Mouse (Mus musculus) natural killer cell, adult 2 months (primary cell): ENCODE measurements around the gene Rufy1.
"Not testable (repeated sequence)": the region's sequence is repeated elsewhere in the genome, so short reads cannot be mapped to it uniquely, and the experiment has no call there.

Experiments
- DNase-seq, 2 experiments: peaks; one replicate each; pipeline ENCODE4 v3.0.0; 2022; ENCODE audit warnings: low spot score in 2 of 2

Gene Rufy1

DNA sequence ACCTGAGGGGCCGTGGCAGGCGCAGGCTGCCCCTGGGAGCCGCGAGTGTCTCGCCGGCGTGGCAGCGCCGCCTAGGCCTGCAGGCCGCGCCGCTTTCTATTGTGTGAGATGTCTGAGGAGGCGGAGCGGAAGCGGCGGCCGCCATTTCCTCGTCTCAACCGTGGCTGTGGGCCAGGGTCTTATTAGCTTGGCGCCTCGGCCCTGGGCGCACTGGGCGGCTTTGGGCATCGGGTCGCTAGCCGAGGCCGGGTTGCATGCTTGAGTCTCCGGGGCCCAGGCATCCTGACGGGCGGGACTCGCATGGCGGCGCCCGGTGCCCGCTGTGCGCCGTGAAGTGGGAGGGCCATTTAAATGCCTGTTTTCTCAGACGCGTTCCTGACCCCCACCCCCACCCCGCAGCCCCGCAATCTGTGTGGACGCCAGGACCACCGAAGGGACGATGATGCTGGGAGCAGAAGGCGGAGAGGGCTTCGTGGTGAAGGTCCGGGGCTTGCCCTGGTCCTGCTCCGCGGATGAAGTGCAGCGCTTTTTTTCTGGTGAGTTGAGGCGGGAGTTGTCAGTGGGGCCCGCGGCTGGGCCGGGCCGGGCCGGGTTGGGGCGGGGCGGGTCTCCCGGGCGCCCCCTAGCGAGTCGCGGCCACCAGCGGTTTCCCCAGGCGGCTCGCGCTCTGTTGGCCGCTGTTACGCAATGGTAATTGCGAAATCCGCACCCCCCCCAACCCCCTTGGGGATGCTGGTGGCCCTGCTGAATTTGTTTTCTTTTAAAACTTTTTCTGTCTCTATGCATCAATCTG lies 52.8 kb downstream of the Rufy1 start:
- peak; percentile 80 to 87 for DNase-seq

DNA sequence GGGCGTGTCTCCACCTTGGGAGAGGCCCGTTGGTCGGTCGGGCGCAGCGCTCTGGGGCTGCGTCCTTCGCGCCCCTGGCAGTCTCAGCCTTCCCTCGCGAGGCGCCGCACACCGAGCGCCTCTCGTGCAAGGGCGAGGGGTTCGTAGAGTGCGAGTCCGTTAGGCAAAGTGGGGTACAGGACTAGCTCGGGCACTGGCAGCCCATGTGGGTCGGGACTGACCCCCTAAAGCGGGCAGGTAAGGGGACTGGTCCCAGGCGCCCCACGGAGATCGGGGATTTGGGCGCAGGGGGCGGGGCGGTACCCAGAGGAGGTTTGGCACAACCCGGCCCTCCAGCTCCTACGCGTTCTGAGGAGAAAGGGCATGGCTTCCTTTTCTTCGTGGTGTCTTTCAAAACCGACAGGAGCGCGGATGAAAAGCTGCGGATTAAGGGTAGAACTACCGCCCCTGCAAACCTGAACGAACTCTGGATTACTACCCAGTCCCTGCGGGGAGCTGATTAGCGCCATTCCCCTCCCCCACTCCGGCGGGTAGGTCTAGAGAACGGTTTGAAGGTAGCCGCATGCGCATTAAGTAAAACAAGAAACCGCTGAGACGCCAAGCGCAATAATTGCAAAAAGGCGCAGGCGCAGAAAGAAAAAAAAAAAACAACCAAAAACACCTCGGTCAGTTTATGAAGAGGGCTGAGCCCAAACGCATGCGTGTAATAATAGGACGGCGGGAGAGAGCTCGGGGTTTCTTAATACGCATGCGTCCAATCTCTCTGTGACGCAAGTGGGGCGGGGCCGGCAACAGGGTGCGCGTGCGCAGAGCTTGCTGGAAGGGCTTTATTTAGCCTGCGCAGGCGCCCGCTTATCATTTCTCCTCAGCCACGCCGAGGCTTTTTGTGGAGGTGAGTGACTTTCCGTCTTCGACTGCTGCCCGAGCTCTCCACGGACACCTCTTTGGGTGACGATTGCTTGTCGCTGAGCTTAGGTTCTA lies 53.7 kb downstream of the Rufy1 start, which contains the start of gene Hnrnph1:
Hnrnph1 (plus strand) TSS at position 80 of the 981 bp plus-strand sequence.
- peak; percentile 99 for DNase-seq

DNA sequence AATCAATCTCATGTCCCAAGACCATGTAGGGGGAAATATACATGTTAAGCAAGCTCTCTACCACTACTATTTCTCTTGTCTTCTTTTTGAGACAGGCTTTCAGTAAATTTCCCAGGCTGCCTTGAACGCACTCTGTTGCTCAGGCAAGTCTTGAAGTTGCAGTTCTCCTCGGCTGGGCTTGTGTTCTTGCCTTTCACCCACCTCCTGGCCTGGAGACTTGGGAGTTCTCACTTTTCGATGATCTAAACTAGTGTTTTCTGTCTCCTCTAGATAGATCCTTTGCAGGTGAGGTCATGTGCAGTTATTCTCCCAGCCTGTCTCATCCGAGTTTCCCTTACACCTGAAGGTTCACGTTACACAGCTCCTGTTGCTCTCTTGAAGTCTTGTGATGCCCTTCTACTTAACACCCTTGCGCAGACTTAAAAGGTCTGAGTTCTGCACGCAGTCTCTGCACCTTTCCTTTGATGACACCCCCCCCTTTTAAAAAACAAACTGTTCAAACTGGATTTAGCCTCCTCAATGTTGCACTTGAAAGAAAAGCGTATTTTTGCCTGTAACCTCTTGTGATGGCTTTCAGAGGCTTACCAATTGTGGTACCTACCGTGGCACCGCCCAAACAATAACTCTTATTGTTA lies 54.7 kb downstream of the Rufy1 start:
- no peak for DNase-seq

DNA sequence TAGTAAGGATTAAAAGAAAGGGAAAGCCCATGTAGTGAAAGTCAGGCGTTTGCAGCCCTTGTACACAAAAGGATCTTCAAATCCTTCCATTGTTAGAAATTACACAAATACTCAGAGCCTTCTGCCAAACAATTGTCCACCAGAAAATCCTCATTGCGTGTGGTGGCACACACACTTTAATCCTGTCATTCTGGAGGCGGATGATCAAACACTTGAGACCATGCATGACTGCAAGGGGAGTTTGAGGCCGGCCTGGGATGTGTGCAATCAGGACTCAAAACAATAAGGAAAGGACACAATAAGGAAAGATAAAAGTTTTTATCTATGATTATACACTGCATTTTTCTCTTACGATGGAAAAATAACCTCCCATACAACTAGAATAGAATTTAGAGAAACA lies 55.5 kb downstream of the Rufy1 start:
- no peak for DNase-seq

DNA sequence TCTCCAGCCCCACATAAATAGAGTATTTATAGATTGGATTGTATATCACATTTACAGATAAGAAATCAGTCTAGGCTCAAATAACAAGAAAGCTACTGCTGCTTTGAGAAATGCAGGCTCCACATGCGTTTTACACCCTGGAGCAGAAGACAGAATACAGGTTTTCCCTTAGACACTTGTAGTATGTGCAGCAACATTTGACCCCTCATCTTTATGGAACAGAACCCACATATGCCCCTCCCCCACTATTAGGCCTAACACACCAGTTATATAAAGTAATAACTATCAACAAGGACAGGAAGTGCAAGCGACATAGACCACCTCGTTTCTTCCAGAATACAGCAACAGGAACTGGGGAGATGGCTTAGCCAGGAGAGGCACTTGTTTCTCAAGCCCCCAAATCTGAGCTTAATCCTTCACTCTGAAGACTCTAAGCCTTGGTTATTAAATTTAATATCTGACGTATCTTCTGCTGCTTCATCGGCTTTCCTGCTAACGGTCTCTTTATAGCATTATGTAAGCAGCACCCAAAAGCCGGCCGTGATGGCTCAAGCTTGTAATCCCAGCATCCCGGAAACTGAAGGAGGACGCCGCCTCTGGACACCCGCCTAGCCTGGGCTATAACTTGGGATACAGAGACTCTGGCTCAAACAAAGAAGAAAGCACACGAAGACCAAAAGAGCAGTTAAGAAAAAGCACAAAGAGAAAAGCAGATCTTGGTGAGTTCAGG lies 56.5 kb downstream of the Rufy1 start:
- DNase-seq: no peak

DNA sequence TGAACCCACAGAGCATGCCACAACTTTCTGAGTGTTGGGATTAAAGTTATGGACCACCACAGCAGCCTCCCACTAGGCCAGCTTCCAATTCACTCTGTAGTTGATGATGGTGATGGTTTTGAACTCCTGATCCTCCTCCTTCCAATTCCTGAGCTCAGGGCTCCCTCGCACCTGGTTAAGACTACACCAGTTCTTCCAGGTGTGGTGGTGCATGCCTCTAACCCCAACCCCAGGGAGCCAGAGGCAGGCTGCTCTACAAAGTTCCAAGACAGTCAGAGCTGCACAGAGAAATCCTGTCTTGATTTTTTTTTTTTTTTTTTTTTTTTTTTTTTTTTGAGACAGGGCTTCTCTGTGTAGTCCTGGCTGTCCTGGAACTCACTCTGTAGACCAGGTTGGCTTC lies 57.3 kb downstream of the Rufy1 start:
- DNase-seq: no peak

DNA sequence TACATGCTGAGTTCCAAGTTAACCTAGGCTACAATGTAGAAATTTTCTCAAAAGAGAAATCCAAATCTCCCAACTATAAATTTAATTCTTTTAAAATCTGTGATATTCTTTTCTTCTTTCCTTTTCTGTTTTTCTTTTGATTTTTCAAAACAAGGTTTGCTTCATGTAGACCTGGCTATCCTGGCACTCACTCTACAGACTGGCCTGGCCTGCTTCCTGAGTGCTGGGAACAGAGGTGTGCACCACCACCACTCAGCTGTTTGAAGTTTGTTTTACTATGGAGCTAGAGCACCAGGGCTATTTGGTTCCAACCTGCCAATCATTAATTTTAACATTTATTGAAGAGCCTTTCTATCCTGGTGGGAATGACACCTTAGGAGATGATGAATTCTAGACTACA lies 57.8 kb downstream of the Rufy1 start:
- DNase-seq: no peak

DNA sequence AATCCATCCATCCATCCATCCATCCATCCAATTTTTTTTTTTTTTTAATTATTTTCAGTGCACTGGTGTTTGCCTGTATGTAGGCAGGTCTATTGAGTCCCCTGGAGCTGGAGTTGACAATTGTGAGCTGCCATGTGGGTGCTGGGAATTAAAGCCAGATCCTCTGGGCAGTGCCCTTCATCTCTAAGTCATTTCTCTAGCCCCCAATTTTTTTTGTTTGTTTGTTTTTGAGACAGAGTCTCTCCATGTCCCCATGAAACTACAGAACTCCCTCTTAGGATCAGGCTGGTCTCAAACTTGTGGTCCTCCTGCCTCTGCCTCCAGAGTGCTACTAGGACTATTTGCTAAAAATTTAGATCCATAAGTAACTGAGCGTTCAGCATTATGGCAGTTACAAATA lies 59.0 kb downstream of the Rufy1 start:
- DNase-seq: no peak

DNA sequence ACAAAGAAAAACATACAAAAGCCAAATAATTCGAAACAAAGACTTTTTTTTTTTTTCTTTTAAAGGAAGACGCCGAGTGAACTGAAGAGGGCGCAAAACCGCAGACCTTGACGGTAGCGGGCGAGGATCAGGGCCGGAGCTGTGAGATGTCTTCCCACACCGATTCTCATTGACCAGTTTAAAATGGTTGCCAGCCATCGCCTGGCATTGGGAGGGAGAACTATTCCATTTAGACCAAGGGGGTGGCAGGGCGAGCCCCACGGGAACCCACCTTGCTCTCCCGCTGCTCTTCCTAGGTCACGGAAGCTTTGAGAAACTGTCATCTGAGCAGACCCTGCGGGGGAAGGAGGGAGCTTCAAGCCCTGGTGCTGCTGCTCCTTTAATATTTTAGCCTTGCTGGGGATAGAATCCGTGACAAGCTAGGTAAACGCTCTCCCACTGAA lies 59.5 kb downstream of the Rufy1 start:
- peak; percentile 59 to 66 for DNase-seq

DNA sequence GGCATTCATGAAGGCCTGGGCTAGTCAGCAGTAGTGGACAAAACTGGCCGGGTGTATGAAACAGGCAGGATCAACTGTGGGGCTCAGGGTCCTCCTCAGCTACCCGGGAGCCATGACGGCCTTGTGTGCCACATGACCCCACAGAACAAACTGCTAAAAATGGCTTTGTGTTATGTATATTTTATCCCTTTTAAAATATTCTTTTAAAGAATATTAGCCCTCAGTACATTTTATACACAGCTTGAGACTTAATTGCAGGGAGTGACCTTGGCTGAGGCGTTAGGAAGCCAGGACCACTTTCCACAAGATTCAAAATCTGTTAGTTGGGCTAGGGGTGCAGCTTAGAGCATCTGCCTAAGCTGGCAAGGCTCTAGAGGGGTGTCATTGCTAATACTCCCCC lies 60.0 kb downstream of the Rufy1 start:
- DNase-seq: no peak

DNA sequence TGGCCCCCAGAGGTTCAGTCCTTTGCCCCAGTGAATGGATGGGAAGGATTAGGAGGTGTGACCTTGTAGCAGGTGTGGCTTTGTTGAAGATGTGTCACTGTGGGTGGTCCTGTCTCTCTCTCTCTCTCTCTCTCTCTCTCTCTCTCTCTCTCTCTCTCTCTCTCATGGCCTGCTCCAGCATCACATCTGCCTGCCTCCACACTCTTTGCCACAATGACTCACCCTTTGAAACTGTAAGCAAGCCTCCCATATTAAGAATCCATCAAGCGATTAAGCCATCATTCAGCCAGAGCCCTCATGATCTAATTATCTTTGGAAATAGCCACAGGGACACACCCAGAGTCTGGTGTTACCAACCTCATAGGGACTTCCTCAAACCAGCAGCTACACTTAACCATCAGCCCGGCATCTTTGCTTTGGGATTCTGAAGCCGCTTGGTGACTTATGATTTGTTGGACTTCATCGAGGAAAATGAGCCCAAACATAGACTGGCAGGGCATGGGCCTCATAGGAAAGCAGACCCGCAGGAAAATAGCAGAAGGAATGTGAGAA lies 61.5 kb downstream of the Rufy1 start:
- DNase-seq: no peak

DNA sequence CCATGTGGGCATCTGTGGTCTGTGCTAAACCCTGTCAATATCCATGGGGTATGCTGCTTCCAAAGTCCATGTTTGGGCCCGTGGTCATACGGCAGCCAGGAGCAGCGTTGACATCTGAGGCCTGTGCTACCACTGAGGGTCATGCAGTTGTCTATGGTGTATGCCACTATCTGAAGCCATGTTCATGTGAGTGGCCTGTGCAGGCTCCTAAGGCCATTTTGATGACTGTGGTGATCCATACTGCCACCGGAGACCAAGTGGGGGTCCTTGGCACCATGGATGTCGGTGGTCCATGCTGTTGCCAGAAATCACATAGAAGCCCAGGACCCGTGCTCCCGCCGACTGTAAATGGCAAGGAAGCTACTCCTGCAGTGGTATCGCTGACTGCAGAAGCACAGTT lies 63.4 kb downstream of the Rufy1 start:
- DNase-seq: no peak

DNA sequence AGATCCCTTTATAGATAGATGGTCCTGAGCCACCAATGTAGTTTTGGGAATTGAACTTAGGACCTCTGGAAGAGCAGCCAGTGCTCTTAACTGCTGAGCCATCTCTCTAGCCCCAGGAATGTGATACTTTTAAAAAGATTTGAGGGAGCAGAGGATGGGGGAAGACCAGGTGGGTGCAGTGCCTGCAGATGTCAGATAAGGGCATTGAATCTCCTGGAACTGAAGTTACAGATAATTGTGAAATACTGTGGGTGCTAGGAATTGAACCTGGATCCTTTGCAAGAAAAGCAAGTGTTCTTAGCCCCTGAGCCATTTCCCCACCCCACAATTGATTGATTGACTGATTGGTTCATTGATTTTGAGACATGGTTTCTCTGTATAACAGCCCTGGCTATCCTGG lies 65.6 kb downstream of the Rufy1 start:
- no peak for DNase-seq

DNA sequence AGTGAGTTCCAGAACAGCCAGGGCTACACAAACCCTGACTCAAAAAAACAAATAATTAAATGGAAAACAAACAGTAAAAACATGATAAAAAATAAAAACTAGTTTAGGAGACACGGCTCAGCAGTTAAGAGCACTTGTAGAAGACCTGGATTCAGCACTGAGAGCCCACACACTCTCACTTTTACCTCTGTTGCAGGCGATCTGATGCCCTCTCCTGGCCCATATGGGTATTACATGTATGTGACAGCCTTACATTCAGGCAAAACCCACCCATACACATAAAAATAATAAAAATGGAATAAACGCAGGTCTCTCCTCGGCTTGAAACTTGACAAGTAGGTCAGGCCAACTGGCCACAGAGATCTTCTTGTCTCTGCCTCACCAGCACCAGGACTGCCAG lies 66.4 kb downstream of the Rufy1 start:
- peak; percentile 67 to 80 for DNase-seq

DNA sequence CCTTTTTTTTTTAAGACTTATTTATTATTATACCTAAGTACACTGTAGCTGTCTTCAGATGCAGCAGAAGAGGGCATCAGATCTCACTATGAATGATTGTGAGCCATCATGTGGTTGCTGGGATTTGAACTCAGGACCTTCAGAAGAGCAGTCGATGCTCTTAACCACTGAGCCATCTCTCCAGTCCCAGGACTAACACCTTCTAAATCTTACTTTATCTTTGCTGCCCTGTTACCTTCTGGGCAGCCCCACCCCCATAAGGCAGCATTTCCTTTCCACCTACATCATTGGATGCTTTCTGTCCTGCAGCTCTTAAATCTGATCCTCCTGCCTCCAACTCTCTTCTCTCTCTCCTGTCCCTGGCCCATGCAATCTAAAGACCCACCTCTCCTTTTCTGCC lies 69.6 kb downstream of the Rufy1 start:
- not testable (repeated sequence) for DNase-seq

DNA sequence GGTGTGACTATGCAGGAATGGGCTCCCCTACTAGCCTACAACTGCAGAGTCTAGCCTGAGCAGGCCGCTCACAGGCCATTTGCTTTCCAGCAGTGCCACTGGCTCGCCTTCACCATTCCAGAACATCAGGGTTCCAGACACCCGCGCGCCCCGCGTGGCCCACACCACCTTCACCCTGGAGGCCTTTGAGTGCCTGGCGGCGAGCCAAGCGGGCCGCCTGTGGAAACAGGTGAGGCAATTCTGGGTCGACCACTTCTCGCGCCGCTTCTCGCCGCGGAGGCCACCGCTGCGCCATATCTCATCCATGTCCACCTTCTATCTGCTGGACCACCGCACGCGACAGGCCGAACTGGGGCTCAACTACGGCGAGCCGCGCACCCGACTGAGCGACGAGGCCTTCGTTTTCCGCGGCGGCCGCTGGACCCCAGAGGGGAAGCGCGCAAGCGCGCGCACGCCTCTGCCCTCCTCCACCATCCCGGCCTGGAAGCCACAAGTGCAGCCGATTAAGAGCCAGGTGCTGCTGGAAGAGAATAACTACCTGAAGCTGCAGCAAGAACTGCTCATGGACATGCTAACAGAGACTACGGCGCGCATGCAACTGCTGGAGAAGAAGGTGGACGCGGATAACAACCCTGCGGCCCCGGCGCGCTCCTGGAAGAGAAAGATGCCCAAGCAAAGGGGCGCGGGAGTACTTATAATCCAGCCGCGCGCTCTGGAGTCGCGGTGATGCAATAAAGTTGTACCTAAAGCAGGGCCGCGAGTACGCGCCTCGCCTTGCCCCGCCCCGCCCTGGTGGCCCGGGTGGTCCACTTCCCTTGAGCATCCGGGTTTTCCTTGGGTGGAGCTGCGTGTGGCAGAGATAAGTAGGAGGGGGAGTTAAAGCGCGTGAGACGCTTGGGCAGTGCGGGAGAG lies 71.7 kb downstream of the Rufy1 start:
- no peak for DNase-seq

DNA sequence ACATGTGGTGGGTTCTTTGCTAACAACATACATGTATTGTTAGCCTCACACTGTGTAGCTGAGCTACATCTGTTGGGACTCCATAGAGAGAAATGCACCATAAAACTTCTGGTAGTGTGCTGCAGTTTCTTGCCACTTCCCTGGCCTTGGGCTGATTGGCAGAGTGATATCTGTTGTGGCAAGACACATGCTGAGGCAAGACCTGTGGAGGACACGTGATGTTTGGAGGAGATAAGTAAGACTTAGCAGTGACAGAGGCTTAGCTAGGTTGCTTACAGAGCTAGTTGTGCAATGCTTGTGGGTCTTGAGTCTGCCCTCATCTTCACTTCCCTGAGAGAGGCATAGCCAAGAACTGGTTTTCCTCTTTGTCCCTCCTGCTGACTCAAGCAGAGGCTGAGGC lies 75.5 kb downstream of the Rufy1 start:
- DNase-seq: no peak

DNA sequence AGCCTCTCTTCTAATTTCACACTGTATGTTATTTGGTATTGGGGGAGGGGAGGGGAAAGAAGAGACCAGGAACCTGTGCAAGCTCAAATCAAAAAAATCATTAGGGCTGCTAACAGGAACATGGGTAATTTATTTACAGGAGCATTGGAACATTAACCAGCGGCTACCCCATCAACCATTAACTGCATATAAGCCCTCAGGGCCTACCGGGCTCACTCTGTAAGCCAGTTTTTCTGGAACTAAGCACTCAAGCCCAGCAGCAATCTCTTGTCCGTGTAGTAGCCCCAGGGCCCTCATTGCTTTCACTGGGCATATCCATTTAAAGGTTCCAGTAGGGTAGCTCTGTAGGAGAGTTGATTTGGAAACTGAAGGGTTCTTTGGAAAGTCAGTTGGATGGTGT lies 76.1 kb downstream of the Rufy1 start:
- no peak for DNase-seq

DNA sequence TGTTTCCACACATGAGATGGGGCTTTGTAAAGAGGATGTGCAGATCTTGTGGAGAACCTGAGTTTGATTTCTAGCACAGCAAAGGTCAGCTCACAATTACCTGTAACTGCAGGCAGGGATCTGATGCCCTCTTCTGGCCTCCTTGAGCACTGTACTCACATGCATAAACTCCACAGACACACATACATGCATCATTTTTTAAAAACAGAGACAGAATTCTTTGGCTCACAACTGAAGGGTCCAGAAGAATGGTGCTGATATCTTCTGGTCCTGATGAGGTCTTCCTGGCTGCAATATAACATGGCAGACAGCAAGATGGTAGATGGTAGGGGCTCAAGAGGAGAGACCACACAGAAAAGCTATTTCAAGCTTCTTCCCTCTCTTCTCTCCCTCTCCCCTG lies 76.8 kb downstream of the Rufy1 start, which contains the start of gene Cby3:
Cby3 (plus strand) TSS at position 301 of the 400 bp plus-strand sequence.
- no peak for DNase-seq

DNA sequence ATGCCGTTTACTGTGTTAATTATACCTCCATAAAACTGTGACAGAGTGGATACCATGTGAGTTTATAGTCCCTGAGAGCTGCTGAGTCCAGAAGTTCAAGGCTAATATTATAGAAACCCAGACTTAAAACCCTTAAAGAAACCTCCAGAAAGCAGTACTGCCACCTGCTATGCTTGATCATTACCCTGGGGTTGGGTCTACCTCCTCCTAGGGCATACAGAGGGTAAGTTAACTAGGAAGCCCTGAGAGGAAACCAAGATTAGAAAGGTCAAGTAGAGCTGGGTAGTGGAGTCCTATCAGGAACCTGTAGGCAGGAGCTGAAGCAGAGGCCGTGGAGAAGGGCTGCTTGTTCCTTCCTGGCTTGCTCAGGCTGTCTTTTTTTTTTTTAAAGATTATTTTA lies 78.7 kb downstream of the Rufy1 start:
- DNase-seq: no peak
